Mouse (Mus musculus): ENCODE results near the gene Zfp821. TPM values are rescaled to one million over a fixed set of nuclear protein-coding genes. Genes with fewer than 3 reads are reported as not detected.

The Zfp821 gene
- 75.7 and 82.1 TPM in 2 replicates for polyA plus RNA-seq (2012; rRNA removed)

- peak within 1 kb of the TSS; percentile 76 for H3K27ac ChIP-seq (ENCODE audit: control insufficient read depth, insufficient read depth, low read depth, low read length)
- H3K27me3 ChIP-seq (ENCODE audit: control insufficient read depth, insufficient read depth, low read length), result no peaks in the 10 kb centered on the region
- TF ChIP-seq POLR2A (IDR thresholded peaks at IDR 0.05; ENCODE audit: control insufficient read depth, low read depth, low read length), result peak; percentile 83; the same call in 1 of the 2 replicates
- no peak for TF ChIP-seq CTCF (IDR thresholded peaks at IDR 0.05; ENCODE audit: control insufficient read depth, insufficient read depth, insufficient replicate concordance, low read depth, low read length)
- peak within 1 kb of the TSS; percentile 93 for H3K4me3 ChIP-seq (ENCODE audit: control insufficient read depth, low read depth, low read length)
- no peaks in the 10 kb centered on the region for H3K36me3 ChIP-seq (ENCODE audit: control insufficient read depth, insufficient read depth, low read length)
- peaks cover 6% of the 10 kb centered on the region for H3K4me1 ChIP-seq (ENCODE audit: control insufficient read depth, insufficient read depth, low read length)
These were observed at the start of gene Zfp821 for GRCm38 (mm10) chr8:109705320-109706075. Gene Zfp821, plus strand, starts transcription at chr8:109705546.

- no peaks in the 10 kb centered on the region for H3K36me3 ChIP-seq (ENCODE audit: control insufficient read depth, insufficient read depth, low read length)
- TF ChIP-seq CTCF (IDR thresholded peaks at IDR 0.05; ENCODE audit: control insufficient read depth, insufficient read depth, insufficient replicate concordance, low read depth, low read length), result no peak
- no peak for TF ChIP-seq POLR2A (IDR thresholded peaks at IDR 0.05; ENCODE audit: control insufficient read depth, low read depth, low read length)
- H3K4me1 ChIP-seq (ENCODE audit: control insufficient read depth, insufficient read depth, low read length), result no peaks in the 10 kb centered on the region; the same call in 1 of the 2 replicates
- H3K4me3 ChIP-seq (ENCODE audit: control insufficient read depth, low read depth, low read length), result no peak overlapping the region
- H3K27me3 ChIP-seq (ENCODE audit: control insufficient read depth, insufficient read depth, low read length), result no peaks in the 10 kb centered on the region
- no peak overlapping the region for H3K27ac ChIP-seq (ENCODE audit: control insufficient read depth, insufficient read depth, low read depth, low read length)
These were observed 48.5 kb upstream of the Zfp821 start for GRCm38 (mm10) chr8:109656860-109657259.

- no peak overlapping the region for H3K27ac ChIP-seq (ENCODE audit: control insufficient read depth, insufficient read depth, low read depth, low read length)
- no peaks in the 10 kb centered on the region for H3K36me3 ChIP-seq (ENCODE audit: control insufficient read depth, insufficient read depth, low read length)
- no peak overlapping the region for H3K4me3 ChIP-seq (ENCODE audit: control insufficient read depth, low read depth, low read length)
- H3K27me3 ChIP-seq (ENCODE audit: control insufficient read depth, insufficient read depth, low read length), result no peaks in the 10 kb centered on the region
- TF ChIP-seq CTCF (IDR thresholded peaks at IDR 0.05; ENCODE audit: control insufficient read depth, insufficient read depth, insufficient replicate concordance, low read depth, low read length), result no peak
- TF ChIP-seq POLR2A (IDR thresholded peaks at IDR 0.05; ENCODE audit: control insufficient read depth, low read depth, low read length), result no peak
- no peaks in the 10 kb centered on the region for H3K4me1 ChIP-seq (ENCODE audit: control insufficient read depth, insufficient read depth, low read length)
These were observed 43.0 kb upstream of the Zfp821 start for GRCm38 (mm10) chr8:109662328-109662727.

GRCm38 (mm10) chr8:109666616-109667015 is 38.7 kb upstream of the Zfp821 start:
- no peaks in the 10 kb centered on the region for H3K27me3 ChIP-seq (ENCODE audit: control insufficient read depth, insufficient read depth, low read length)
- 0 out of 2 replicates have a peak, but pooled peaks cover 1% of the 10 kb centered on the region for H3K36me3 ChIP-seq (ENCODE audit: control insufficient read depth, insufficient read depth, low read length)
- H3K4me1 ChIP-seq (ENCODE audit: control insufficient read depth, insufficient read depth, low read length), result no peaks in the 10 kb centered on the region
- H3K4me3 ChIP-seq (ENCODE audit: control insufficient read depth, low read depth, low read length), result no peak overlapping the region
- H3K27ac ChIP-seq (ENCODE audit: control insufficient read depth, insufficient read depth, low read depth, low read length), result no peak overlapping the region
- TF ChIP-seq CTCF (IDR thresholded peaks at IDR 0.05; ENCODE audit: control insufficient read depth, insufficient read depth, insufficient replicate concordance, low read depth, low read length) (no peak), POLR2A (IDR thresholded peaks at IDR 0.05; ENCODE audit: control insufficient read depth, low read depth, low read length) (no peak)

GRCm38 (mm10) chr8:109672656-109673055 is 32.7 kb upstream of the Zfp821 start:
- TF ChIP-seq CTCF (IDR thresholded peaks at IDR 0.05; ENCODE audit: control insufficient read depth, insufficient read depth, insufficient replicate concordance, low read depth, low read length) (no peak), POLR2A (IDR thresholded peaks at IDR 0.05; ENCODE audit: control insufficient read depth, low read depth, low read length) (no peak)
- no peak overlapping the region for H3K4me3 ChIP-seq (ENCODE audit: control insufficient read depth, low read depth, low read length)
- H3K36me3 ChIP-seq (ENCODE audit: control insufficient read depth, insufficient read depth, low read length), result peaks cover 3% of the 10 kb centered on the region
- no peaks in the 10 kb centered on the region for H3K27me3 ChIP-seq (ENCODE audit: control insufficient read depth, insufficient read depth, low read length)
- H3K27ac ChIP-seq (ENCODE audit: control insufficient read depth, insufficient read depth, low read depth, low read length), result no peak overlapping the region
- H3K4me1 ChIP-seq (ENCODE audit: control insufficient read depth, insufficient read depth, low read length), result no peaks in the 10 kb centered on the region

GRCm38 (mm10) chr8:109673596-109673995 is 31.8 kb upstream of the Zfp821 start:
- Histone ChIP-seq H3K36me3 (ENCODE audit: control insufficient read depth, insufficient read depth, low read length) (peaks cover 2% of the 10 kb centered on the region), H3K4me3 (ENCODE audit: control insufficient read depth, low read depth, low read length) (no peak overlapping the region), H3K27me3 (ENCODE audit: control insufficient read depth, insufficient read depth, low read length) (no peaks in the 10 kb centered on the region), H3K4me1 (ENCODE audit: control insufficient read depth, insufficient read depth, low read length) (no peaks in the 10 kb centered on the region), H3K27ac (ENCODE audit: control insufficient read depth, insufficient read depth, low read depth, low read length) (no peak overlapping the region)
- no peak for TF ChIP-seq CTCF (IDR thresholded peaks at IDR 0.05; ENCODE audit: control insufficient read depth, insufficient read depth, insufficient replicate concordance, low read depth, low read length)
- no peak for TF ChIP-seq POLR2A (IDR thresholded peaks at IDR 0.05; ENCODE audit: control insufficient read depth, low read depth, low read length)

GRCm38 (mm10) chr8:109675896-109676643 is 29.3 kb upstream of the Zfp821 start:
- Histone ChIP-seq H3K4me1 (ENCODE audit: control insufficient read depth, insufficient read depth, low read length) (no peaks in the 10 kb centered on the region), H3K4me3 (ENCODE audit: control insufficient read depth, low read depth, low read length) (no peak overlapping the region), H3K27me3 (ENCODE audit: control insufficient read depth, insufficient read depth, low read length) (no peaks in the 10 kb centered on the region), H3K27ac (ENCODE audit: control insufficient read depth, insufficient read depth, low read depth, low read length) (no peak overlapping the region), H3K36me3 (ENCODE audit: control insufficient read depth, insufficient read depth, low read length) (peaks cover 2% of the 10 kb centered on the region)
- TF ChIP-seq CTCF (IDR thresholded peaks at IDR 0.05; ENCODE audit: control insufficient read depth, insufficient read depth, insufficient replicate concordance, low read depth, low read length) (no peak), POLR2A (IDR thresholded peaks at IDR 0.05; ENCODE audit: control insufficient read depth, low read depth, low read length) (no peak)

Data from testis, adult 2 months (tissue).